Mouse (Mus musculus) CD4-positive helper T cell, adult 2 months (primary cell): ENCODE measurements around the gene Itpr3.

Experiments used
- DNase-seq: peaks from one replicate; pipeline ENCODE4 v3.0.0-alpha.2; 2012; ENCODE audit warnings: low read depth, missing footprints, low spot score

Itpr3 gene

GRCm38 (mm10) chr17:27038335-27039050, 18.6 kb upstream of the Itpr3 start:
- no peak for DNase-seq

GRCm38 (mm10) chr17:27039432-27040102, 17.5 kb upstream of the Itpr3 start:
- no peak for DNase-seq

- no peak for DNase-seq
These were observed 16.6 kb upstream of the Itpr3 start for GRCm38 (mm10) chr17:27040304-27041045.

- DNase-seq, result no peak
These were observed 15.9 kb upstream of the Itpr3 start for GRCm38 (mm10) chr17:27041046-27041786.

GRCm38 (mm10) chr17:27041787-27042055, 15.4 kb upstream of the Itpr3 start:
- no peak for DNase-seq

GRCm38 (mm10) chr17:27042840-27043239, 14.3 kb upstream of the Itpr3 start:
- no peak for DNase-seq

- DNase-seq, result no peak
These were observed 11.9 kb upstream of the Itpr3 start for GRCm38 (mm10) chr17:27045164-27045563.

GRCm38 (mm10) chr17:27047762-27048444, 9.2 kb upstream of the Itpr3 start:
- DNase-seq, result no peak

GRCm38 (mm10) chr17:27048445-27049239, 8.5 kb upstream of the Itpr3 start:
- DNase-seq, result no peak

- DNase-seq, result no peak
These were observed 6.3 kb upstream of the Itpr3 start for GRCm38 (mm10) chr17:27050853-27051252.

- peak; percentile 65 for DNase-seq
These were observed 5.6 kb upstream of the Itpr3 start for GRCm38 (mm10) chr17:27051514-27051913.

GRCm38 (mm10) chr17:27056170-27056569, 934 bp upstream of the Itpr3 start:
- DNase-seq, result peak; percentile 96

- peak; percentile 47 for DNase-seq
These were observed 482 bp downstream of the Itpr3 start for GRCm38 (mm10) chr17:27057517-27058055.

- no peak for DNase-seq
These were observed 3.6 kb downstream of the Itpr3 start for GRCm38 (mm10) chr17:27060698-27061097.

- DNase-seq, result no peak
These were observed 4.6 kb downstream of the Itpr3 start for GRCm38 (mm10) chr17:27061727-27062126.

- no peak for DNase-seq
These were observed 5.6 kb downstream of the Itpr3 start for GRCm38 (mm10) chr17:27062684-27063083.

GRCm38 (mm10) chr17:27063717-27064116, 6.6 kb downstream of the Itpr3 start:
- DNase-seq, result no peak

GRCm38 (mm10) chr17:27064195-27064594, 7.1 kb downstream of the Itpr3 start:
- no peak for DNase-seq

GRCm38 (mm10) chr17:27066065-27066464, 9.0 kb downstream of the Itpr3 start:
- DNase-seq, result no peak

- DNase-seq, result no peak
These were observed 12.0 kb downstream of the Itpr3 start for GRCm38 (mm10) chr17:27069071-27069470.
